Mouse (Mus musculus) MEL (cell line): ENCODE results near the gene Lpar3. TPM values are rescaled to one million over a fixed set of nuclear protein-coding genes. Genes with fewer than 3 reads are reported as not detected.

Experiments
- DNase-seq: peaks from one replicate; pipeline ENCODE4 v3.0.0; 2011; ENCODE audit warnings: low read depth, low spot score
- H3K27ac ChIP-seq: 2 replicates; pipeline ENCODE4 v1.5.1; 2012; ENCODE audit warnings: low read depth, mild to moderate bottlenecking, control low read depth, low read length, moderate library complexity; ENCODE audit not compliant: control insufficient read depth
- H3K27me3 ChIP-seq, 2 experiments: fragments of 150-350 bp in 1 of 2; sonication (generic) in 1 of 2; 2 replicates each; pipeline ENCODE4 v1.6.1; 2012; ENCODE audit warnings: low read length in 2 of 2, mild to moderate bottlenecking in 2 of 2, improper control_type of control experiment in 1 of 2, moderate library complexity in 1 of 2; ENCODE audit not compliant: insufficient read depth in 2 of 2, control insufficient read depth in 1 of 2
- H3K36me3 ChIP-seq, 2 experiments: 2 replicates each; pipeline ENCODE4 v1.6.1; 2012 to 2014; ENCODE audit warnings: low read length in 2 of 2, improper control_type of control experiment in 1 of 2, inconsistent platforms in 1 of 2, mild to moderate bottlenecking in 1 of 2; ENCODE audit not compliant: insufficient read depth in 2 of 2, control insufficient read depth in 1 of 2
- H3K4me1 ChIP-seq, 2 experiments: fragments of 150-350 bp in 1 of 2; sonication (generic) in 1 of 2; 2 replicates each; pipeline ENCODE4 v1.6.1; 2012; ENCODE audit warnings: low read length in 2 of 2, improper control_type of control experiment in 1 of 2, mild to moderate bottlenecking in 1 of 2; ENCODE audit not compliant: insufficient read depth in 2 of 2, control insufficient read depth in 1 of 2
- H3K4me3 ChIP-seq, 2 experiments: fragments of 150-350 bp in 1 of 2; sonication (generic) in 1 of 2; 2 replicates each; pipeline ENCODE4 v1.5.1; 2012; ENCODE audit warnings: low read depth in 2 of 2, low read length in 2 of 2, mild to moderate bottlenecking in 2 of 2, moderate library complexity in 2 of 2, control low read depth in 1 of 2, improper control_type of control experiment in 1 of 2; ENCODE audit not compliant: control insufficient read depth in 1 of 2, insufficient read depth in 1 of 2
- H3K79me2 ChIP-seq: 2 replicates; pipeline ENCODE4 v1.6.1; 2012; ENCODE audit warnings: mild to moderate bottlenecking, low read length, moderate library complexity; ENCODE audit not compliant: control insufficient read depth, poor library complexity, insufficient read depth
- H3K9ac ChIP-seq: 2 replicates; pipeline ENCODE4 v1.6.1; 2012; ENCODE audit warnings: low read depth, mild to moderate bottlenecking, control low read depth, low read length, moderate library complexity; ENCODE audit not compliant: control insufficient read depth, poor library complexity, severe bottlenecking
- H3K9me3 ChIP-seq: fragments of 150-350 bp; sonication (generic); replicated peaks from 2 replicates; pipeline ENCODE4 v1.6.1; 2012; ENCODE audit warnings: mild to moderate bottlenecking, low read length, improper control_type of control experiment, moderate library complexity; ENCODE audit not compliant: insufficient read depth
- BHLHE40 ChIP-seq: IDR thresholded peaks from 2 replicates; pipeline ENCODE4 v1.6.1; 2012; ENCODE audit warnings: low read depth, mild to moderate bottlenecking, inconsistent platforms, low read length, improper control_type of control experiment, borderline replicate concordance
- CHD1 ChIP-seq: IDR thresholded peaks from 2 replicates; pipeline ENCODE4 v1.6.1; 2012; ENCODE audit warnings: low read depth, mild to moderate bottlenecking, inconsistent platforms, low read length, improper control_type of control experiment
- CHD2 ChIP-seq: IDR thresholded peaks from 2 replicates; pipeline ENCODE4 v1.6.1; 2011; ENCODE audit warnings: low read length, improper control_type of control experiment
- CTCF ChIP-seq, 3 experiments: IDR thresholded peaks in 2 of 3; conservative IDR thresholded peaks in 1 of 3; 2 replicates each; pipeline ENCODE4 v1.5.1; 2011 to 2012; ENCODE audit warnings: low read length in 3 of 3, low read depth in 2 of 3, mild to moderate bottlenecking in 2 of 3, improper control_type of control experiment in 1 of 3, inconsistent platforms in 1 of 3, mixed read lengths in 1 of 3, moderate library complexity in 1 of 3; ENCODE audit not compliant: control insufficient read depth in 1 of 3, insufficient read depth in 1 of 3, poor library complexity in 1 of 3, severe bottlenecking in 1 of 3
- E2F4 ChIP-seq: IDR thresholded peaks from 2 replicates; pipeline ENCODE4 v1.6.1; 2011; ENCODE audit warnings: low read depth, low read length, improper control_type of control experiment, borderline replicate concordance
- ELF1 ChIP-seq: IDR thresholded peaks from 2 replicates; pipeline ENCODE4 v1.6.1; 2014; ENCODE audit warnings: low read depth, mild to moderate bottlenecking, inconsistent platforms, low read length, improper control_type of control experiment, moderate library complexity
- EP300 ChIP-seq, 2 experiments: IDR thresholded peaks; 2 replicates each; pipeline ENCODE4 v1.6.1; 2011; ENCODE audit warnings: improper control_type of control experiment in 2 of 2, low read length in 2 of 2, low read depth in 1 of 2, mild to moderate bottlenecking in 1 of 2
- ETS1 ChIP-seq: IDR thresholded peaks from 2 replicates; pipeline ENCODE4 v1.6.1; 2012; ENCODE audit warnings: low read depth, mild to moderate bottlenecking, inconsistent platforms, low read length, improper control_type of control experiment, moderate library complexity
- GABPA ChIP-seq: IDR thresholded peaks from 2 replicates; pipeline ENCODE4 v1.6.1; 2012; ENCODE audit warnings: low read depth, mild to moderate bottlenecking, inconsistent platforms, low read length, improper control_type of control experiment, moderate library complexity
- GATA1 ChIP-seq: IDR thresholded peaks from 2 replicates; pipeline ENCODE4 v1.6.1; 2011; ENCODE audit warnings: low read depth, low read length, improper control_type of control experiment
- HCFC1 ChIP-seq: IDR thresholded peaks from 2 replicates; pipeline ENCODE4 v1.6.1; 2012; ENCODE audit warnings: low read depth, mild to moderate bottlenecking, inconsistent platforms, low read length, improper control_type of control experiment, moderate library complexity
- JUND ChIP-seq: IDR thresholded peaks from 2 replicates; pipeline ENCODE4 v1.6.1; 2011; ENCODE audit warnings: low read depth, mild to moderate bottlenecking, improper control_type of control experiment, low read length
- KAT2A ChIP-seq: conservative IDR thresholded peaks from 2 replicates; pipeline ENCODE4 v1.6.1; 2012; ENCODE audit warnings: low read depth, low read length, improper control_type of control experiment, inconsistent platforms
- MAFK ChIP-seq: IDR thresholded peaks from 2 replicates; pipeline ENCODE4 v1.6.1; 2011; ENCODE audit warnings: low read depth, mild to moderate bottlenecking, low read length, improper control_type of control experiment, borderline replicate concordance
- MAX ChIP-seq: IDR thresholded peaks from 2 replicates; pipeline ENCODE4 v1.6.1; 2011; ENCODE audit warnings: low read length, improper control_type of control experiment
- MAZ ChIP-seq: IDR thresholded peaks from 2 replicates; pipeline ENCODE4 v1.6.1; 2012; ENCODE audit warnings: low read depth, mild to moderate bottlenecking, inconsistent platforms, low read length, improper control_type of control experiment
- MEF2A ChIP-seq: IDR thresholded peaks from 2 replicates; pipeline ENCODE4 v1.6.1; 2014; ENCODE audit warnings: low read depth, mild to moderate bottlenecking, inconsistent platforms, low read length, improper control_type of control experiment; ENCODE audit not compliant: poor library complexity, insufficient replicate concordance, severe bottlenecking; ENCODE audit errors: extremely low read depth
- MXI1 ChIP-seq: IDR thresholded peaks from 2 replicates; pipeline ENCODE4 v1.6.1; 2011; ENCODE audit warnings: mild to moderate bottlenecking, low read depth, low read length, improper control_type of control experiment
- MYB ChIP-seq: IDR thresholded peaks from 2 replicates; pipeline ENCODE4 v1.6.1; 2011; ENCODE audit warnings: mild to moderate bottlenecking, low read depth, low read length, improper control_type of control experiment
- MYC ChIP-seq: IDR thresholded peaks from 2 replicates; pipeline ENCODE4 v1.6.1; 2011; ENCODE audit warnings: low read depth, mild to moderate bottlenecking, low read length, improper control_type of control experiment, moderate library complexity
- NELFE ChIP-seq: IDR thresholded peaks from 2 replicates; pipeline ENCODE4 v1.6.1; 2011; ENCODE audit warnings: low read depth, low read length, improper control_type of control experiment
- NRF1 ChIP-seq: IDR thresholded peaks from 2 replicates; pipeline ENCODE4 v1.6.1; 2014; ENCODE audit warnings: low read depth, mild to moderate bottlenecking, inconsistent platforms, low read length, improper control_type of control experiment, moderate library complexity; ENCODE audit not compliant: poor library complexity, insufficient read depth, severe bottlenecking
- POLR2A ChIP-seq, 2 experiments: IDR thresholded peaks; 2 replicates each; pipeline ENCODE4 v1.6.1; 2011 to 2012; ENCODE audit warnings: low read length in 2 of 2, mild to moderate bottlenecking in 2 of 2, control low read depth in 1 of 2, improper control_type of control experiment in 1 of 2, low read depth in 1 of 2, moderate library complexity in 1 of 2; ENCODE audit not compliant: control insufficient read depth in 1 of 2, insufficient read depth in 1 of 2, poor library complexity in 1 of 2
- POLR2AphosphoS2 ChIP-seq: IDR thresholded peaks from 2 replicates; pipeline ENCODE4 v1.6.1; 2011; ENCODE audit warnings: low read length, improper control_type of control experiment
- POLR2AphosphoS5 ChIP-seq: IDR thresholded peaks from 2 replicates; pipeline ENCODE4 v1.6.1; 2012; ENCODE audit warnings: low read depth, borderline replicate concordance, mild to moderate bottlenecking, inconsistent platforms, low read length, moderate library complexity, mixed read lengths
- RAD21 ChIP-seq: IDR thresholded peaks from 2 replicates; pipeline ENCODE4 v1.6.1; 2011; ENCODE audit warnings: mild to moderate bottlenecking, low read depth, low read length, improper control_type of control experiment
- RCOR1 ChIP-seq: IDR thresholded peaks from 2 replicates; pipeline ENCODE4 v1.6.1; 2012; ENCODE audit warnings: low read depth, mild to moderate bottlenecking, inconsistent platforms, low read length, improper control_type of control experiment
- SIN3A ChIP-seq: IDR thresholded peaks from 2 replicates; pipeline ENCODE4 v1.6.1; 2012; ENCODE audit warnings: low read length, improper control_type of control experiment, inconsistent platforms
- TAL1 ChIP-seq: IDR thresholded peaks from 2 replicates; pipeline ENCODE4 v1.6.1; 2012; ENCODE audit warnings: mild to moderate bottlenecking, inconsistent platforms, low read length, moderate library complexity, mixed read lengths
- TBP ChIP-seq: IDR thresholded peaks from 2 replicates; pipeline ENCODE4 v1.8.0; 2011; ENCODE audit warnings: low read depth, low read length, improper control_type of control experiment
- UBTF ChIP-seq: IDR thresholded peaks from 2 replicates; pipeline ENCODE4 v1.6.1; 2012; ENCODE audit warnings: low read depth, mild to moderate bottlenecking, inconsistent platforms, low read length, improper control_type of control experiment, moderate library complexity, borderline replicate concordance; ENCODE audit not compliant: insufficient read depth
- USF2 ChIP-seq, 2 experiments: IDR thresholded peaks; 2 replicates each; pipeline ENCODE4 v1.6.1; 2011 to 2012; ENCODE audit warnings: improper control_type of control experiment in 2 of 2, low read length in 2 of 2, borderline replicate concordance in 1 of 2, inconsistent platforms in 1 of 2, low read depth in 1 of 2, mild to moderate bottlenecking in 1 of 2; ENCODE audit not compliant: insufficient read depth in 1 of 2
- ZC3H11A ChIP-seq: IDR thresholded peaks from 2 replicates; pipeline ENCODE4 v1.6.1; 2012; ENCODE audit warnings: low read depth, mild to moderate bottlenecking, inconsistent platforms, low read length, improper control_type of control experiment
- ZKSCAN1 ChIP-seq: IDR thresholded peaks from 2 replicates; pipeline ENCODE4 v1.6.1; 2012; ENCODE audit warnings: low read depth, mild to moderate bottlenecking, inconsistent platforms, low read length, improper control_type of control experiment, moderate library complexity
- ZMIZ1 ChIP-seq: IDR thresholded peaks from 2 replicates; pipeline ENCODE4 v1.6.1; 2012; ENCODE audit warnings: low read depth, mild to moderate bottlenecking, inconsistent platforms, low read length, improper control_type of control experiment, moderate library complexity
- ZNF384 ChIP-seq: IDR thresholded peaks from 2 replicates; pipeline ENCODE4 v1.6.1; 2012; ENCODE audit warnings: low read depth, mild to moderate bottlenecking, inconsistent platforms, low read length, improper control_type of control experiment
- polyA plus RNA-seq, 2 experiments: library from polyadenylated mRNA; stranded (reverse) in 1 of 2; unstranded in 1 of 2; fragments of >175 nt in 1 of 2; fragments of >200 nt in 1 of 2; gene quantifications; 2 replicates each; pipeline versions ENCODE4 v1.2.1 to v1.2.4; 2012; ENCODE audit warnings: low replicate concordance in 2 of 2, low read depth in 1 of 2; ENCODE audit not compliant: insufficient read length in 2 of 2, insufficient read depth in 1 of 2, missing spikeins in 1 of 2
- total RNA-seq: library from RNA; depleted of rRNA; stranded (reverse); fragments of 300-350 nt; gene quantifications from 2 replicates; pipeline ENCODE4 v1.2.3, GENCODE M21; 2012

Lpar3 gene
- total and polyA plus RNA-seq, 3 experiments = not detected

- no peak overlapping the region for H3K9ac ChIP-seq
- H3K4me3 ChIP-seq = no peak overlapping the region
- H3K4me1 ChIP-seq = no peaks in the 10 kb centered on the region
- TF ChIP-seq E2F4 (no peak), CHD1 (no peak), KAT2A (no peak), MYB (no peak), SIN3A (peak; percentile 64; the same call in 1 of the 2 replicates), HCFC1 (no peak), POLR2A (IDR thresholded peaks at IDR 0.05; ENCODE audit: control insufficient read depth in 1 of 2, insufficient read depth in 1 of 2, low read depth in 1 of 2, low read length in 2 of 2, poor library complexity in 1 of 2) (no peak), RAD21 (peak; percentile 85), MAFK (no peak), ZNF384 (0 out of 2 replicates have a peak, but pooled peaks have one; percentile 23), ETS1 (no peak), JUND (no peak), MXI1 (peak; percentile 52), MAZ (no peak), CHD2 (no peak), TBP (peak; percentile 25; the same call in 1 of the 2 replicates), RCOR1 (no peak), NELFE (no peak), ZMIZ1 (no peak), EP300 (IDR thresholded peaks at IDR 0.05; ENCODE audit: low read depth in 1 of 2, low read length in 2 of 2) (no peak), BHLHE40 (peak; percentile 40; the same call in 1 of the 2 replicates), ZKSCAN1 (no peak), UBTF (no peak), POLR2AphosphoS2 (no peak), ELF1 (no peak), CTCF (IDR thresholded peaks at IDR 0.05 in 2 of 3, conservative IDR thresholded peaks at IDR 0.05 in 1 of 3; ENCODE audit: control insufficient read depth in 1 of 3, insufficient read depth in 1 of 3, low read depth in 2 of 3, low read length in 3 of 3, poor library complexity in 1 of 3, severe bottlenecking in 1 of 3) (peak; percentile 62 to 92 (median 72)), TAL1 (no peak), GABPA (no peak), MYC (peak; percentile 86), MEF2A (no peak), GATA1 (no peak; the same call in 1 of the 2 replicates), POLR2AphosphoS5 (no peak), NRF1 (no peak), USF2 (IDR thresholded peaks at IDR 0.05; ENCODE audit: borderline replicate concordance in 1 of 2, insufficient read depth in 1 of 2, low read depth in 1 of 2, low read length in 2 of 2) (no peak), MAX (no peak), ZC3H11A (peak; percentile 88)
Observed at GRCm38 (mm10) chr3:146177748-146178582, 42.8 kb upstream of the Lpar3 start.

More at GRCm38 (mm10) chr3:146177748-146178582, 42.8 kb upstream of the Lpar3 start:
- Histone ChIP-seq H3K27ac (no peak overlapping the region), H3K27me3 (no peaks in the 10 kb centered on the region), H3K79me2 (no peaks in the 10 kb centered on the region), H3K36me3 (no peaks in the 10 kb centered on the region), H3K9me3 (no peaks in the 10 kb centered on the region)
- DNase-seq = peak; percentile 84
